21 mouse cellular contexts compared by ENCODE assay signal in genomic region chrX:99050736-99051481, GRCm38 (mm10). TPM values are rescaled to one million over a fixed set of nuclear protein-coding genes. Genes with fewer than 3 reads are reported as not detected.
DNase-seq lines count a peak whose midpoint lies in the region; ATAC-seq and TF ChIP-seq lines count a peak whose summit lies in the region.
"Had no signal": no experiment of that assay in that cellular context is flagged by ENCODE, and none has a peak within 500 bp of the region (broad histone marks: within the 10 kb centered on the region; RNA-seq: fewer than 3 reads in every experiment).

No protein-coding gene starts in this region.

- DNase-seq in heart, adult 11 months: peak; percentile 95
- no peak for DNase-seq in heart, postnatal 36 days
- peak in 1 of 2 experiments; percentile 38 for DNase-seq in left cerebral cortex, adult 2 months (ENCODE audit: extremely low spot score in 1 of 2, low spot score in 2 of 2)
- no peak for DNase-seq in left cerebral cortex, adult 11 months (ENCODE audit: low spot score)
- DNase-seq in G1E (ENCODE audit: low spot score): no peak
- DNase-seq in lung, postnatal 14 days: peak; percentile 16
- no peak for DNase-seq in urinary bladder, postnatal 25 days (ENCODE audit: low spot score)
- DNase-seq: adrenal gland, postnatal 25 days; cerebellum, adult 18-20 months; cerebellum, postnatal 36 days; gastrocnemius, postnatal 25 days; heart, postnatal 4 days; left cerebral cortex, postnatal 4 days had no signal

- intact Hi-C loops in heart, postnatal 36 days (cut with DNase I): no loop called here
- intact Hi-C loops in left cerebral cortex, adult 2 months (cut with DNase I): no loop called here

- H3K4me1 ChIP-seq in G1E (ENCODE audit: insufficient read depth, low read depth, low read length): peaks cover 90% of the 10 kb centered on the region
- H3K4me1 ChIP-seq in midbrain, embryonic 13.5 days (replicated peaks): no peaks in the 10 kb centered on the region
- H3K4me1 ChIP-seq: midbrain, embryonic 10.5 days had no signal

- no peaks in the 10 kb centered on the region for H3K27me3 ChIP-seq in G1E (ENCODE audit: insufficient read depth, low read length)
- peaks cover 36% of the 10 kb centered on the region for H3K27me3 ChIP-seq in midbrain, embryonic 13.5 days

- WGBS in midbrain, embryonic 13.5 days: 84% methylated on average over 10 of the region's 10 CpGs

- peaks cover 73% of the 10 kb centered on the region for H3K36me3 ChIP-seq in G1E (replicated peaks)
- no peaks in the 10 kb centered on the region for H3K36me3 ChIP-seq in midbrain, embryonic 13.5 days
- H3K36me3 ChIP-seq: embryonic facial prominence, embryonic 10.5 days; heart, embryonic 10.5 days; liver, embryonic 12.5 days; midbrain, embryonic 10.5 days had no signal

- ATAC-seq in G1E (ENCODE audit: extremely low read depth, insufficient number of reproducible peaks, low FRiP score, poor library complexity, severe bottlenecking): no peak
- no peak for ATAC-seq in midbrain, embryonic 13.5 days
- ATAC-seq: hindbrain, embryonic 16.5 days; intestine, embryonic 16.5 days; liver, embryonic 12.5 days had no signal

- H3K9me3 ChIP-seq in G1E (replicated peaks): no peaks in the 10 kb centered on the region
- no peaks in the 10 kb centered on the region for H3K9me3 ChIP-seq in midbrain, embryonic 13.5 days
- H3K9me3 ChIP-seq: embryonic facial prominence, embryonic 10.5 days; heart, embryonic 10.5 days; liver, embryonic 12.5 days; midbrain, embryonic 10.5 days had no signal

- no peak for TF ChIP-seq CTCF in left cerebral cortex, adult 2 months (IDR thresholded peaks at IDR 0.05)
- no peak for TF ChIP-seq CTCF in G1E (IDR thresholded peaks at IDR 0.05; ENCODE audit: low read depth, low read length)

- peak overlapping the region; percentile 67 for H3K27ac ChIP-seq in left cerebral cortex, adult 2 months
- no peak overlapping the region for H3K27ac ChIP-seq in midbrain, embryonic 13.5 days
- H3K27ac ChIP-seq: embryonic facial prominence, embryonic 10.5 days; heart, embryonic 10.5 days; liver, embryonic 12.5 days; macrophage; midbrain, embryonic 10.5 days had no signal

- no peak overlapping the region for H3K4me3 ChIP-seq in left cerebral cortex, adult 2 months
- peak overlapping the region; percentile 40; the same call in 1 of the 2 replicates for H3K4me3 ChIP-seq in G1E (ENCODE audit: low read depth, low read length)
- H3K4me3 ChIP-seq in midbrain, embryonic 13.5 days (replicated peaks): no peak overlapping the region
- H3K4me3 ChIP-seq: embryonic facial prominence, embryonic 10.5 days; heart, embryonic 10.5 days; liver, embryonic 12.5 days; midbrain, embryonic 10.5 days had no signal

- no peak overlapping the region for H3K4me2 ChIP-seq in midbrain, embryonic 13.5 days (replicated peaks)
- H3K4me2 ChIP-seq: liver, embryonic 12.5 days had no signal

- H3K9ac ChIP-seq in midbrain, embryonic 13.5 days (replicated peaks): no peak overlapping the region
- H3K9ac ChIP-seq: liver, embryonic 12.5 days had no signal

RNA-seq across cellular contexts. Expression of gene Stard8, which starts 47.9 kb away (rescaled TPM):
- 10 to 100 TPM; 31.6 to 32.2 TPM for total RNA-seq in heart, postnatal 36 days (2021)
- total RNA-seq in left cerebral cortex, adult 2 months (2021): 10 to 100 TPM; 49.6 to 49.7 TPM
- total RNA-seq in G1E (2014; fragmentation: Nextera tagmentation): 34.2 and 46.2 TPM in 2 replicates
- 56.4 and 58.0 TPM in 2 replicates for total RNA-seq in G1E (2017)
- 64.2 and 149 TPM in 2 replicates for polyA plus RNA-seq in G1E (2012)
- 4.4 and 5.1 TPM in 2 replicates for polyA plus RNA-seq in midbrain, embryonic 13.5 days (2015; fragmentation: Nextera tagmentation; extraction: Ambion mirVana)

Comparison
In these comparisons a context has a peak if more than half of its experiments do, and no peak if none do; other contexts are left out.
1. DNase-seq: peak in heart, adult 11 months (single experiment) and lung, postnatal 14 days (single experiment); none in heart, postnatal 36 days (0 of 2), left cerebral cortex, adult 11 months (single experiment), G1E (single experiment) and urinary bladder, postnatal 25 days (single experiment).